Mouse (Mus musculus) neutrophil, adult 5-6 weeks (primary cell): ENCODE data around the gene Tmem120b. TPM values are rescaled to one million over a fixed set of nuclear protein-coding genes. Genes with fewer than 3 reads are reported as not detected.

Experiments
- ATAC-seq: fragments of 151-379, 151-347 bp; 2 replicates; pipeline ENCODE4 v1.8.0; 2017; ENCODE audit warnings: mild to moderate bottlenecking, moderate TSS enrichment; ENCODE audit not compliant: insufficient number of reproducible peaks, poor library complexity, low FRiP score, severe bottlenecking; ENCODE audit errors: extremely low read depth
- total RNA-seq: library from RNA; stranded (forward); fragments of 200-1000 nt; gene quantifications from 2 replicates; pipeline ENCODE4 v1.2.3, GENCODE M21; 2017

Gene Tmem120b
- total RNA-seq, 1 experiment from 2014 or later = 2.0 TPM

GRCm38 (mm10) chr5:123146357-123146756 is 78.1 kb downstream of the Tmem120b start:
- no peak for ATAC-seq

GRCm38 (mm10) chr5:123147569-123147968 is 79.4 kb downstream of the Tmem120b start:
- no peak for ATAC-seq

- ATAC-seq = no peak
These were observed 80.0 kb downstream of the Tmem120b start for GRCm38 (mm10) chr5:123148073-123148722.

DNA sequence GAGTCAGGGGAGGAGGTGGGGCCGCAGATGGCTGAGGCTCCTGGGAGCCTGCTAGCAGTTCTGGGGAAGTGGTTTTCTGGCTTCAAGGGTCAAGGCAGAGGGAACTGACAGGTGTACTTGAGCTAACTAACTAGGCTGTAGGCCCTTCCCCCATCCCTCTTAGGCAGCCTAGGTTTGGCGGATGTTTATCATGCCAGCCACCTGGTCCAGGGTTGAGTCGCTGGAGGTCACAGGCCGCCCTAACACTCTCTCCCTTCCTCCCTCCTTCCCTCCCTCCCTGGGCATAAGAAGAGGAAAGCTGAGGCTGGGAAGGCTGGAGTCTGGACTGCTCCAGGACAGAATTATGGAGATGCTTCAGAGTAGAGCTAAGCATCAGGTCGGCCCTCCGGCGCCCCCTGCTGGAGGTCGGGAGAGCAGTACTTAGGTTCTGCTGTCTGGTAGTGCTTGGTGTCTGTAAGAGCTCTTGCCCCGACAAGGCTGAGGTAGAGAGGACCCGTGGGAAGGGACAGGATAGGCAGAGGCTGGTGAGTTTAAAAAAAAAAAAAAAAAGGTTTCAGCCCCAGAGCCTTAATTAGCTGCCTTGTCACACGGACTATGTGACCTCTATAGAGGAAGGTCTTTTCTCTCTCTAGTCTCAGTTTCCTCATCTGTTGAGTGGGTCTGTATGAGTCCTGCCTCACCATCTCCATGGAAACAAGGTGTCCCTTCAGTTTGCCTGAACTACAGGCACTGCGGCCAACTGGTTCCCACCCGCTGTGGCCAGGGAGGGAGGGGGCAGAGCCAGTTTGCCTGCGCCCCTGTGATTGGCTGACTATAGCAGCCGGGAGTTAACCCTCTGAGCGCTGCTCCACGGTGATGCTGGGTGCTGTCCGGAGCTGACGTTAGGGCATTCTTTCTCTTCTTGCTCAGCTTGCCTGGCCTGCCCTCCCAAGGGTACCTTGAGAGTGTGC is 81.5 kb downstream of the Tmem120b start:
- ATAC-seq = peak; percentile 51

DNA sequence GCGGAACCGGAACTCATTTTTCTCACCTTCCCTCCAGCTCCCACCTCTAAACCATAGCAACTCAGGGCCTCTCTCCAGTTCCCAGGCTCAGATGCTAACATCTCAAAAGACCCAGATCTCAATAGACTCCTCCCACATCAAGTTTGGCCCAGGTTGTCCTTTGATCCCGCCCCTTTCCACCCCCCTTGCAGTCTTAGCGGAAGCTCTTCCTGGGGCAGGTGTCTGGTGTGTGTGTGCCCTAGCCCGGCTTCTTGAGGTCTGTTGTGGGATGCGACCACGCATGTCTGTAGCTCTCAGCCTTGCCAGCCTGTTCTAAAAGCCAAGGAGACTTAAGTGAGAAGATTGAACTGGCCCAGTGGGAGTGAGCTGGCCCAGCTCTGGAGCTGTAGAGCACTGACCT is 82.4 kb downstream of the Tmem120b start:
- peak; percentile 17; the same call in 1 of the 2 replicates for ATAC-seq

- ATAC-seq = peak; percentile 68
These were observed 82.9 kb downstream of the Tmem120b start for GRCm38 (mm10) chr5:123151077-123151476.

DNA sequence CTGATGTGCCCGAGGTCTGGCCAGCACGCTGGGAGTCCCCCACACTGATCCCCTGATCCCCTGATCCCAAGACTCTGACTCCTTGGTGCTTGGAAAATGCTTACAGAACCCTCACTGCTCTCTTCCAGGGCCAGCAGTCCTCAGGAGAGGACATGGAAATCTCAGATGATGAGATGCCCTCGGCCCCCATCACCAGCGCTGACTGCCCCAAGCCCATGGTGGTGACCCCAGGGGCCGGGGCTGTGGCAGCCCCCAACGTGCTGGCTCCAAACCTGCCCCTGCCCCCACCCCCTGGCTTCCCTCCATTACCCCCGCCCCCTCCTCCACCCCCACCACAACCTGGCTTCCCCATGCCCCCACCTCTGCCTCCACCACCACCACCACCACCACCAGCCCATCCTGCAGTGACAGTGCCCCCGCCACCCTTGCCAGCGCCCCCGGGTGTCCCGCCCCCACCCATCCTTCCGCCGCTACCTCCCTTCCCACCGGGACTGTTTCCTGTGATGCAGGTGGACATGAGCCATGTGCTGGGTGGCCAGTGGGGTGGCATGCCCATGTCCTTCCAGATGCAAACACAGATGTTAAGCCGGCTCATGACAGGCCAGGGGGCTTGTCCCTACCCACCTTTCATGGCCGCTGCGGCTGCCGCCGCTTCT is 83.6 kb downstream of the Tmem120b start:
- ATAC-seq = no peak

GRCm38 (mm10) chr5:123152901-123153300 is 84.7 kb downstream of the Tmem120b start:
- ATAC-seq = no peak

- ATAC-seq = peak; percentile 53
These were observed 87.2 kb downstream of the Tmem120b start for GRCm38 (mm10) chr5:123155425-123155824.

DNA sequence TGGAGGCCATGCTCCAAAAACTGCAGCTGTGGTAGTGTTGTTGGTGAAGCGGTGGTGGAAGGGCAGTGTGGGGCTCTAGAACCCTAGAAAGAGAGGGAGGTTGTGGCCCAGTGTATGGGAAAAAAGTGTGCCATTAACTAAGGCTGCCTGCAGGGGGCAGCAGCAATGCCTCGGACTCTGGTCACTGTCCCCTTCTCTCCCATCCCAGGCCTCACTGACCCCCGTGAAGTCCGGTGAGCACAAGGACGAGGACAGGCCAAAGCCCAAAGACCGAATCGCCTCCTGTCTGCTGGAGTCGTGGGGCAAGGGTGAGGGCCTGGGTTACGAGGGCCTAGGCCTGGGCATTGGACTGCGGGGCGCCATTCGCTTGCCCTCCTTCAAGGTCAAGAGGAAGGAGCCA is 88.5 kb downstream of the Tmem120b start:
- no peak for ATAC-seq

DNA sequence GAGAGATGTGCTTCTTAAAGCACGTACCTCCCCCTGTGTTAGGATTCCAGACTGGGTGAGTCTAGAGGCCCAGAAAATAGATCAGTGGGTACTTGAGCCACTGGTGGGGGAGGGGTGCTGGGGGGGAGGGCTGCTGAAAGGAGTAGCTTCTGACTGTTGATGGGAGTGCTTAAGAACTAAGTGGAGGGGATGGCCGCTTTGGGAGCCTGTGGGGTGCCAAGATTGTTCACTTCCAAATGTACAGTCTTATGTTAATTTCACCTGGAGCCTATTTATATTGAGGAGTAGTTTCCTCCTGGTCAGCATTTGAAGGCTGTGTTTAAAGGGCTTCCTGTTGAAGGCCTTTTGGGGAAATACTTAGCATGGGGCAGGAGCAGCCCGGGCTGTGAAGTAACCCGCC is 89.8 kb downstream of the Tmem120b start:
- no peak for ATAC-seq

DNA sequence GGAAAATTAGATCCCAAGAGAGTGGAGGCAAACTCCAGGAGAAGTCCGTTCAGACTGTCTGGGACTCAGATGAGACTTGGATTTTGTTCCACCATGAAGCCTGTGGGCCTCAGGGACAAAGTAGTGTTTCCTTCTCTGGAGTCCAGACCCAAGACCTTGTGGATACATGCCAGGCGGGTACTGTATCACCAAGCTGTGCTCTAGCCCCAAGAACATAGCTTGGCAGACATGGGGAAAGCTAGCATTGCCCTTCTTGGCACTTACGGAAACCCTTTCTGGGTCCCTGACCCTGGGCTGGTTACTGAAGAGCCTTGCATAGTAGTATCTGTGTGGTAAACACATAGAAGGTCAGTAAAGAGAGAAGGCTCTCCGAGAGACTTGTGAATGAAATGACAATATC is 91.2 kb downstream of the Tmem120b start:
- no peak for ATAC-seq

DNA sequence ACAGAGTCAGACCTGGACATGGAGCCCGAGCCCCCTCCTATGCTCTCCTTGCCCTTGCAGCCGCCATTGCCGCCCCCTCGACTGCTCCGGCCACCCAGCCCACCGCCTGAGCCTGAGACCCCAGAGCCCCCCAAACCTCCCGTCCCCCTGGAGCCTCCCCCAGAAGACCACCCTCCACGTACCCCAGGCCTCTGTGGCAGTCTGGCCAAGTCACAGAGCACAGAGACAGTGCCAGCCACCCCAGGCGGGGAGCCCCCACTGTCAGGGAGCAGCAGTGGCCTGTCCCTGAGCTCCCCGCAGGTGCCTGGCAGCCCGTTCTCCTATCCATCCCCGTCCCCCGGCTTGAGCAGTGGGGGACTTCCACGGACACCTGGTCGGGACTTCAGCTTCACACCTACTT is 91.7 kb downstream of the Tmem120b start:
- ATAC-seq = no peak

- ATAC-seq = no peak
These were observed 92.1 kb downstream of the Tmem120b start for GRCm38 (mm10) chr5:123160341-123160740.

DNA sequence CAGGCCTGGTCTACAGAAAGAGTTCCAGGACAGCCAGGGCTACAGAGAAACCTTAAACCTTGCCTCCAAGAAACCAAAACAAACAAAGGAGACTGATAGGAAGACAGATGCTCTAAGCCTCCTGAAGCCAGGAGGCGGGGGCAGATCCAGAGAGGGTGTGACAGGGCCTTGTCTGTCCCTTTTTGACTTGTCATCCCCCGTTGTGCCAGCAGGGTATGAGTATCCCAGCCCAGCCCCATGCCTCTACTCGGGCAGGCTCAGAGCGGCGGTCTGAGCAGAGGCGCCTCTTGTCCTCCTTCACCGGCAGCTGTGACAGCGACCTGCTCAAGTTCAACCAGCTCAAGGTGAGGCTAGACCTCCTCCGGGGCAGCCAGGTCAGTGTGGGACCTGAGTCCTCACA is 94.7 kb downstream of the Tmem120b start:
- ATAC-seq = no peak

DNA sequence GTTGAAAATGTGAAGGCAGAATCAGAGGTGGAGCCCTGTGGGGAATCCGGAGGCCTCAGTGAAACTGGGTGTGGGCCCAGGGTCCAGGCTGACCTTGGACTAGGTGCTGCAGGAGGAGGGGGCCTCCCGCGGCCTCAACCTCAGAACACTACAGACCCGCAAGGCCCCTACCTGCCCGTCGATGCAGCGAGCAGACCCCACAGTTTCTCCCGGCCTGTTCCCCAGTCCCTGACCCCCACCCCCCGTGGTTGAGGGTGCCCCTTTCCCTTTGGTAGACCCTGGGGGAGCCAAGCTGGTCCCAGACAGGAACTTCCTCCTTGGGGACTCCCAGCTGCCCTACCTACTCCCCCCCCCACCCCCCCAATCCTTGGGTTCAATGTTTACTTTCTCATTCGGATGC is 98.2 kb downstream of the Tmem120b start:
- no peak for ATAC-seq
